Mouse (Mus musculus): ENCODE results near the gene Tab1.

Gene Tab1

DNA sequence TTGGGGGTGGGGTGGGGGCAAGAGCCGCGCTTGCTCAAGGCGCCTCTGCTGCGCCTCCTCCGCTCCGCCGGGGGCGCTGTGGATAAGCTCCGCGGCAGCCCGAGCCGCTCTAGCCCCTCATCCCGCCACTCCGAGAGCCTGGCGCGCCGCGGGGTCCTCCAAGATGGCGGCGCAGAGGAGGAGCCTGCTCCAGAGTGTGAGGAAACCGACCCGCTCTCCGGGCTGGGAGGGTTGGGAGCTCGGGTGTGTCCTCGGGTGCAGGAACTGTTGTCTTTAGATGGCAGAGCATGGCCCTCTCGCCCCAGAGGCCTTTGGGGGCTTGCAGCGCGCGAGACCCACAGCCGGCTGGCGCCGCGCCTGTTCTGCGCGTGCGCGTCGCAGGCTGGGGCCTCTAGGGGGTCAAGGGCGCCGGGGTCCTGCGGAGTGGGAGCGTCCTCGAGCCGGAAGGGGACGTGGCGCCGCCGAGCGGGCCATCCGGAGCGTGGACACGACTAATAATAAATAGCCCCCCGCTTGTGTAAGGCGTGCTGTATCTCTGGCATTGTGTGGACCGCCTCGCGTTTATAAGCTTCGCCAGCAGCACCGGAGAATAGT is at the start of gene Tab1:
TSS of gene Tab1 (plus strand) at position 135 of the 594 bp plus-strand sequence.
- peak; percentile 93 for DNase-seq

DNA sequence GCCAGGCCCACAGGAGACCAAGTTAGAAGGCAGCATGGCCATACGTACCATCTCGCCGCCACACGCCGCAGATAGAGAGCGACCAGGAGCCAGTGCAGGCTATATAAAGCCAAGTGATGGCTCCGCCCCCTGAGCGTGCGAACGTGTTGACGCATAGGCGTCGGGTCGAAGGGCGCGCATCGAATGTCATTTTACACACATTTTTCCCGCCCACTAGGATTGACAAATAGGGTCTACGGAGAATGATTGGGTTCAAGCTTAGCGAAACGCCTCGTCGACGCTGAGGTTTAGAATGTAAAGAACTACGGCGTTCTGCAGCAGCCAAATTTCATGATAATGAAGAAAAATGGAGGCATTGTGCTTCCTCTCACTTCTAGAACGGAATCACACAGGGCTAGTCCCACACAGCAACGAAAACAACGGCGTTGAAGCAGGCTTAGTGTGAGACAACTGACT is 49.6 kb upstream of the Tab1 start:
- DNase-seq, result peak; percentile 99

DNA sequence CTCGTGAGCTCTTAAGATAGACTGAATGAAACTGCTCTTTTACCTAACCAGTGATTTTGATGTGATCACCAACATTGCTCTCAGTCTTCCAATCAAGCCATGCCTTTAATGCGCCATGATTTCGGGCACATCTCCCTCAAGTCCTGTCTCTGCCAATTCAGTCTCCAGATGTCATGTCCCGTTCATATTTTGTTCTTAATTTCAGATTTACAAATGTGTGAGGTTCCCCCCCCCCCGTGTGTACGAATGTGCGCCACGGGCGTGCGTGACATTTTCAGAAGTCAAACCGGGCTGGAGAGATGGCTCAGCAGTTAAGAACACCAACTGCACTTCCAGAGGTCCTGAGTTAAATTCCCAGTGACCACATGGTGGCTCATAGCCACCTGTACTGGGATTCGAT is 49.2 kb upstream of the Tab1 start:
- DNase-seq, result peak; percentile 55

- peak; percentile 78 for DNase-seq
These were observed 45.4 kb upstream of the Tab1 start for GRCm38 (mm10) chr15:80087406-80088012.

DNA sequence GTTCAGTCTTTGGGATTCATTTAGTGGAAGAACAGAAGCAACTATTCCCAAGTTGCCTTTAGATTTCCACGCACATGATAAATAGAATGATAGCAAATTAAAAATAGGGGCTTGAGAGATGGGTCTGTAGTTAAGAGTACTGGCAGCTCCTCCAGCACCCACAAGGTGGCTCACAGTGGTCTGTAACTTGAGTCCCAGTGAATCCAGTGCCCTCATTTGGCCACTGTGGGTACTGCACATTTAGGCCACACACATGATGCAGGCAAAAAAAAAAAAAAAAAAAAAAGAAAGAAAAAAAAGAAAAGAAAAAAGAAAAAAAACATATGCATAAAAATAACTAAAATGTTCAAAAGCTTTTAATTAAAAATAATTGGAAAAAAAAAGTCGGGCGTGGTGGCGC is 44.3 kb upstream of the Tab1 start:
- peak; percentile 94 for DNase-seq

DNA sequence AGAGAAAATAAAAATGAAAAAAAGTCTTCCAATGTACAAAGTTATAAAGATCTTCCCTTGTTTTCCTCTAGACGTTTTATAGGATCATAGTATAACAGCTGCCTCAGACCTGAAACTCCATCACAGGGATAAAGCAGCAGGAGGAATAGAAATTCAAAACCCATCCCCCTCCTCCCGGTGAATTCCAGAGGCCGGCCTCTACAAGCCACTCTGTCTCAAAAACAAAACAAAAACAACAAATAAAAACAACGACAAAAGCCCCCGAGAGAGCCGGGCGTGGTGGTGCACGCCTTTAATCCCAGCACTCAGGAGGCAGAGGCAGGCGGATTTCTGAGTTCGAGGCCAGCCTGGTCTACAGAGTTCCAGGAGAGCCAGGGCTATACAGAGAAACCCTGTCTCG is 42.8 kb upstream of the Tab1 start:
- DNase-seq, result no peak

GRCm38 (mm10) chr15:80090741-80091120 is 42.2 kb upstream of the Tab1 start:
- peak; percentile 54 for DNase-seq

GRCm38 (mm10) chr15:80091121-80091955 is 41.6 kb upstream of the Tab1 start, which contains the start of the genes Syngr1 and Rpl3:
Syngr1 (plus strand) TSS chr15:80091334.
Rpl3 (minus strand) TSS chr15:80091868.
- DNase-seq, result peak; percentile 89

- no peak for DNase-seq
These were observed 40.9 kb upstream of the Tab1 start for GRCm38 (mm10) chr15:80092041-80092441.

- DNase-seq, result peak; percentile 17
These were observed 40.3 kb upstream of the Tab1 start for GRCm38 (mm10) chr15:80092599-80092998.

DNA sequence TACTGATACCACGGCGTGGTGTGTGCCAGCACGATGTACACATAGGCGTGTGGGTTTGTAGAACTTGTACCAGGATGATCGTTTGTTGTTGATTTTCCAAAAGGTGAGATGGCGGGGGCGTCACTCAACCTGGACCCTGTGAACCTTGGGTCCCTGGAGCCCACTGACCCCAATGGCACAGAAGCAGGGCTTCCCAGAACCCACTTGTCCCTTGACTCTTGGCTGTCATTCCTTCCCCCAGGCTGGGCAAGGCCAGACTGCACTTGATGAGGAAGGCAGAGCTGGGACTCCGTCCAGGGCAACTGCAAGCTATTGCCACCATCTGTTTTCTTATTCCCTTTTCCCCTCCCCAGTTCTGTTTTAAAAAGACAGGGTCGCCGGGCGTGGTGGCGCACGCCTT is 38.7 kb upstream of the Tab1 start:
- DNase-seq, result no peak

DNA sequence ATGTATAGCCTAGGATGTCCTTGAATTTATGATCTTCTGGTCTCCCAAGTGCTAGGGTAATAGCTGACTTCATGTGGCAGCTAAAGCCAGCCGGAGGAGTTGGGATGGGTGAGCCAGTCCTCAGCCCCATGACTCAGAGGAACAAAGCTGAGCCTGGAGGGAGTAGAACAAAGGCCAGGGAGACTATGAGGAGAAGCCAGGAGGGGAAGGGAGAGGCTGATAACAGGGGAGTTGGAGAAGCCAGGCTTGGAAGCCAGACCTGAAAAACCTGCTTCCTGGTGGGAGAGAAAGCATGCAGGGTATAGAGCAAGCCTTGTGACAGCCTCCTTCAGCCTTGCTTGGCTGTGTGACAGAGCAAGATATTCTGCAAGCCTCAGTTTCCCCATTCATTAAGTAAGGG is 37.3 kb upstream of the Tab1 start:
- no peak for DNase-seq

DNA sequence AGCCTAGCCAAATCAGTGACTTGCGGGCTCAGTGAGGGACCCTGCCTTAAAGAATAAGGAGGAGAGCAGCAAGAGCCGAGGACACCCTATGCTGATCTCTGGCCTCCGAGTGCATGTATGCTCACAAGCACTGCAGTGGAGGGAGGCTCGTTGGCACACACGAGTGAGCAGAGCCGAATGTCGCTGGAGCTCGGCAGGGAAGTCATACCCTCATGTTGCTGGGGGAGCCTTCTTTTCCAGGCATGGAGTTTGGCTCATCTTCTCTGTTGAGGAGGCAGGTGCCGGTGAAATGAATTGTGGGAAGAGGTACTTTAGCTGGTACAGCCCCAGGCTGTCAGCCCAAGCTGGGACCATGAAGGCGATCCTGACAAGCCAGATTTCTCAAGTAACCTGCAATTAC is 36.5 kb upstream of the Tab1 start:
- no peak for DNase-seq

DNA sequence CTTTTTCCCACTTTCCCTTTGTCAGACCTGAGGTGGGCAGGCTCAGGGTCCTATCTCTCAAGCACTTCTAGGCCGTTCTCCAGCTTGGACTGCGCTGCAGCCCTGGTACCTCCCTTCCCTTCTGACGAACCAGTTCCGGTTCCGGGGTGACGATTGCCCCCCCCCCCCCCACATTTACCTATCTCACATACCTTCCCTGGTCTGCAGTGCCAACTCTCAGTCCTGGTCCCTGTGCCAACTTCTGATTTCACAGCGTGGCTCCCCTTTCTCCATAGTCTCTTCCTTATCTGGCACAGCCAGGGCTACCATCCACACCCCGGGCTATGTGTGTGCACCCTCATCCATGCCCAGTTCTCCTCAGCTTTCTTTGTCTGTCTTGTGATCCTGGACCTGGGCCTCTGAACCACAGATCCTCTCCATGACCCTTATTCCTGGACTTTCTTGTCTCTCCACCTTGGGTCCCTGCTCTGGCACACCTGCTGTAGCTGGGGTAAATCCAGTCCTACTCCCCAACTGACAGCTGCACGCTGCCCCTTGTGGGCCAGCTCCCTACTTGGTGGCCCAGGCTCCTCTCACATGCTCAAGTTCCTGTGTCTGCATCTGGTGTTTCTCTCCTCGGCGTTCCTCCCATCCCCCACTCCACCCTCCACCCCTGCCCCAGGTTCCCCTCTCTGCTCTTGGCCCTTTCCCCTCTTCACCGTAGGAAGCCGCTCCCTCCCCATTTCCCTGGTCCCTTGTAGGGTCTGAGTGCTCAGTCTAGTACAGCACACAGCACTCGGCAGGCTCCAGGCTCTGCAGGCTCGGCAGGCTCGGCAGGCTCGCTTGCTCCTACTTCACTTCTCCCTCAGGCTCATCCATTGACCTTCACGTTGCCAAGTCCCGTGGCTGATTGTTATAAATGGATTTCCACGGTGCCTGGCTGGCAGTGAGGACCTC is 35.7 kb upstream of the Tab1 start:
- peak; percentile 81 for DNase-seq

GRCm38 (mm10) chr15:80097999-80098461 is 34.9 kb upstream of the Tab1 start:
- peak; percentile 91 for DNase-seq

GRCm38 (mm10) chr15:80098809-80099208 is 34.1 kb upstream of the Tab1 start:
- peak; percentile 52 for DNase-seq

DNA sequence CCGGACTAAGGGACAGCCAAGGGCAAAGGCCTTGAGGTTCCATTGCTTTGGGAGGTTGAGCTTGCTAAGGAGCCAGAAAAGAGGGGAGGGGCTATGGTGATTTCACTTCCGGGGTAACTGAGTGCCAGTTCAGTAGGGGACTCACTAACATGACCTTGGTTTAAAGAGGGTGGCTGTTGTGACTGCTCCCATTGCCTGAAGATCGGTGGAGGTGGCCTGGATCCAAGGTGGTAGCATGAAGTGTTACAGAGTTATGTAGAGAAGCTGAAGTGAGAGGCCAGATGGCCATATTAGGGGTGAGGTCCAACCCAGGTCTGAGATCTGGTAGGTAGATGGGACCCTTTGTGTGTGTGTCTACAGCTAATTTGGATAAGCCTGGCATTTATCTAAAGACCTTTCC is 33.5 kb upstream of the Tab1 start:
- DNase-seq, result no peak

GRCm38 (mm10) chr15:80100196-80100595 is 32.7 kb upstream of the Tab1 start:
- DNase-seq, result no peak

GRCm38 (mm10) chr15:80100871-80101270 is 32.1 kb upstream of the Tab1 start:
- no peak for DNase-seq

DNA sequence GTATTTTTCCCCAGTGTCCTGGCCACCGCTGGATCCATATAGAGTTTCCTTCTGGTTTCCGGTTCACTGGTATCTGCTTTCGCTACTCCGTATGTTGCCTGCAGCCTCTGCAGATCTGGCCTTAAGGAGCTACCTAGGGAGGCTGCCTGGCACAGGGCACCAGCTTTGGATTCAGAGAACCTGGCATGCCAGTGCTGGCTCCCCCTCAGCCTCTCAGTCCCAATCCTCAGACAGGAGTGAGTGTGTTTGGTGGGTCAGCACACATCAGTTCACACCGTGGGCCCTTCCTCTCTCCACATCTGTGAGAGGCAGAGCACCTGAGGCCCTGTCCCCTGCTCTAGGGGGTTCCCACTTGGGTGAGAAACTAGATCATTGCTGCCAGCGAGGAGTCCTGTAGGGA is 31.4 kb upstream of the Tab1 start:
- DNase-seq, result no peak

GRCm38 (mm10) chr15:80102495-80102894 is 30.4 kb upstream of the Tab1 start:
- DNase-seq, result no peak
